Comparison of ENCODE assay signal across 9 mouse cellular contexts in genomic region chr5:137649669-137650571, GRCm38 (mm10). TPM values are rescaled to one million over a fixed set of nuclear protein-coding genes. Genes with fewer than 3 reads are reported as not detected.
DNase-seq lines count a peak whose midpoint lies in the region; ATAC-seq and TF ChIP-seq lines count a peak whose summit lies in the region.
"Had no signal": no experiment of that assay in that cellular context is flagged by ENCODE, and none has a peak within 500 bp of the region (broad histone marks: within the 10 kb centered on the region; RNA-seq: fewer than 3 reads in every experiment).

No protein-coding gene starts in this region.

- no peak for TF ChIP-seq CTCF in gastrocnemius, adult 2 months (IDR thresholded peaks at IDR 0.05)
- TF ChIP-seq CTCF in ES-Bruce4 (IDR thresholded peaks at IDR 0.05; ENCODE audit: low read depth, low read length), result no peak

- DNase-seq in gastrocnemius, adult 2 months, result peak; percentile 62
- no peak for DNase-seq in gastrocnemius, adult 8-10 months (ENCODE audit: low spot score in 2 of 2)
- peak; percentile 32 to 52 for DNase-seq in heart, postnatal 36 days
- DNase-seq in left cerebral cortex, postnatal 10 days (ENCODE audit: extremely low spot score in 1 of 2, low spot score in 2 of 2), result no peak

- H3K4me3 ChIP-seq in gastrocnemius, adult 2 months, result peak overlapping the region; percentile 43
- H3K4me3 ChIP-seq in ES-Bruce4 (ENCODE audit: low read depth, low read length), result peak overlapping the region; percentile 51

- intact Hi-C loops in gastrocnemius, adult 2 months (cut with DNase I), result no loop called here
- intact Hi-C loops in heart, postnatal 36 days (cut with DNase I), result no loop called here
- intact Hi-C loops in left cerebral cortex, postnatal 10 days (cut with DNase I), result loop anchor here (10.0 kb wide), 1 partner anchor 135 kb away; the partner anchor contains the start of gene Gigyf1

- peak overlapping the region; percentile 34; the same call in 1 of the 2 replicates for H3K9ac ChIP-seq in ES-Bruce4 (ENCODE audit: low read depth, poor library complexity, severe bottlenecking)

- peak; percentile 42 for ATAC-seq in megakaryocyte-erythroid progenitor cell, adult 5-6 weeks (replicated peaks; ENCODE audit: low FRiP score, low TSS enrichment, poor library complexity, severe bottlenecking)
- no peak for ATAC-seq in erythroblast, adult 5-6 weeks (replicated peaks; ENCODE audit: low FRiP score, poor library complexity, severe bottlenecking)
- ATAC-seq in erythroid progenitor cell, adult 5-6 weeks (replicated peaks; ENCODE audit: low FRiP score, poor library complexity, severe bottlenecking), result no peak

- H3K27me3 ChIP-seq in ES-Bruce4 (ENCODE audit: control insufficient read depth, insufficient read depth, low read length, poor library complexity, severe bottlenecking), result no peaks in the 10 kb centered on the region
- H3K27me3 ChIP-seq: Patski had no signal

- no peak for TF ChIP-seq EP300 in ES-Bruce4 (IDR thresholded peaks at IDR 0.05; ENCODE audit: insufficient read depth, low read depth, low read length)

- H3K36me3 ChIP-seq in ES-Bruce4 (ENCODE audit: control insufficient read depth, insufficient read depth, low read length, poor library complexity, severe bottlenecking), result peaks cover 4% of the 10 kb centered on the region; the same call in 1 of the 2 replicates

- peak overlapping the region; percentile 86 for H3K27ac ChIP-seq in gastrocnemius, adult 2 months
- peak overlapping the region; percentile 25 for H3K27ac ChIP-seq in ES-Bruce4 (ENCODE audit: insufficient read depth, low read length)

- TF ChIP-seq POLR2A in ES-Bruce4 (IDR thresholded peaks at IDR 0.05; ENCODE audit: insufficient read depth, low read length), result no peak

- H3K4me1 ChIP-seq in ES-Bruce4 (ENCODE audit: control insufficient read depth, insufficient read depth, low read length), result no peaks in the 10 kb centered on the region

- no peaks in the 10 kb centered on the region for H3K9me3 ChIP-seq in ES-Bruce4 (replicated peaks; ENCODE audit: control insufficient read depth, insufficient read depth, low read length, poor library complexity, severe bottlenecking)

RNA-seq across cellular contexts. Expression of gene Irs3, which starts 4.4 kb away (rescaled TPM):
- total RNA-seq in gastrocnemius, adult 2 months (2021), result under 1 TPM; 0.26 to 0.78 TPM
- under 1 TPM; 0.19 to 0.81 (median 0.25) TPM for total RNA-seq in gastrocnemius, adult 8-10 months (2022)
- 1.2 and 1.5 TPM in 2 replicates for polyA plus RNA-seq in ES-Bruce4 (2011; ENCODE audit: insufficient read depth, insufficient read length, low read depth, missing spikeins)
- under 1 TPM; 0.14 to 0.75 TPM for total RNA-seq in heart, postnatal 36 days (2021)
- total RNA-seq in megakaryocyte-erythroid progenitor cell, adult 5-6 weeks (2014; fragmentation: Nextera tagmentation), result not detected in 2 replicates
- 0.80 TPM in 1 of 2 replicates, not detected in the other for total RNA-seq in megakaryocyte-erythroid progenitor cell, adult 5-6 weeks (2017)
- total RNA-seq in left cerebral cortex, postnatal 10 days (2021), result under 1 TPM in 1 of 2 experiments, not detected in 1; 0.36 TPM
- total RNA-seq in erythroblast, adult 5-6 weeks (2015; ENCODE audit: low replicate concordance), result not detected in 2 replicates
- total RNA-seq in erythroblast, adult 5-6 weeks (2017; ENCODE audit: low replicate concordance), result not detected in 2 replicates
- total RNA-seq in erythroid progenitor cell, adult 5-6 weeks (2015; ENCODE audit: low replicate concordance), result not detected in 2 replicates
- not detected in 2 replicates for total RNA-seq in erythroid progenitor cell, adult 5-6 weeks (2017; ENCODE audit: low replicate concordance)

RNA-seq across cellular contexts. Expression of gene Sap25, which starts 8.8 kb away (rescaled TPM):
- 1 to 10 TPM; 1.6 to 4.2 TPM for total RNA-seq in gastrocnemius, adult 2 months (2021)
- 1 to 10 TPM in 2 of 4 experiments, under 1 TPM in 2; 0.75 to 1.8 (median 1.1) TPM for total RNA-seq in gastrocnemius, adult 8-10 months (2022)
- 5.0 and 7.9 TPM in 2 replicates for polyA plus RNA-seq in ES-Bruce4 (2011; ENCODE audit: insufficient read depth, insufficient read length, low read depth, missing spikeins)
- total RNA-seq in heart, postnatal 36 days (2021), result 1 to 10 TPM; 1.2 to 1.7 TPM
- total RNA-seq in megakaryocyte-erythroid progenitor cell, adult 5-6 weeks (2014; fragmentation: Nextera tagmentation), result 45.8 and 69.9 TPM in 2 replicates
- 10.0 and 12.9 TPM in 2 replicates for total RNA-seq in megakaryocyte-erythroid progenitor cell, adult 5-6 weeks (2017)
- total RNA-seq in left cerebral cortex, postnatal 10 days (2021), result 1 to 10 TPM; 2.7 to 4.5 TPM
- total RNA-seq in erythroblast, adult 5-6 weeks (2015; ENCODE audit: low replicate concordance), result 11.0 and 17.1 TPM in 2 replicates
- 3.1 and 4.8 TPM in 2 replicates for total RNA-seq in erythroblast, adult 5-6 weeks (2017; ENCODE audit: low replicate concordance)
- total RNA-seq in erythroid progenitor cell, adult 5-6 weeks (2015; ENCODE audit: low replicate concordance), result 62.5 and 94.1 TPM in 2 replicates
- total RNA-seq in erythroid progenitor cell, adult 5-6 weeks (2017; ENCODE audit: low replicate concordance), result 7.7 and 15.9 TPM in 2 replicates

RNA-seq across cellular contexts. Expression of gene Gm20605, which starts 20.9 kb away (rescaled TPM):
- 1 to 10 TPM; 2.9 to 3.3 TPM for total RNA-seq in gastrocnemius, adult 2 months (2021)
- total RNA-seq in gastrocnemius, adult 8-10 months (2022), result 1 to 10 TPM; 1.9 to 3.5 (median 2.5) TPM
- 5.4 and 9.0 TPM in 2 replicates for polyA plus RNA-seq in ES-Bruce4 (2011; ENCODE audit: insufficient read depth, insufficient read length, low read depth, missing spikeins)
- total RNA-seq in heart, postnatal 36 days (2021), result 1 to 10 TPM; 3.9 to 4.9 TPM
- total RNA-seq in megakaryocyte-erythroid progenitor cell, adult 5-6 weeks (2014; fragmentation: Nextera tagmentation), result 19.5 and 22.4 TPM in 2 replicates
- total RNA-seq in megakaryocyte-erythroid progenitor cell, adult 5-6 weeks (2017), result 2.8 and 3.1 TPM in 2 replicates
- 1 to 10 TPM; 4.4 to 5.6 TPM for total RNA-seq in left cerebral cortex, postnatal 10 days (2021)
- total RNA-seq in erythroblast, adult 5-6 weeks (2015; ENCODE audit: low replicate concordance), result 1.9 and 6.3 TPM in 2 replicates
- 0.94 and 4.7 TPM in 2 replicates for total RNA-seq in erythroblast, adult 5-6 weeks (2017; ENCODE audit: low replicate concordance)
- 17.3 and 25.2 TPM in 2 replicates for total RNA-seq in erythroid progenitor cell, adult 5-6 weeks (2015; ENCODE audit: low replicate concordance)
- total RNA-seq in erythroid progenitor cell, adult 5-6 weeks (2017; ENCODE audit: low replicate concordance), result 6.1 and 17.1 TPM in 2 replicates

RNA-seq across cellular contexts. Expression of gene Lrch4, which starts 21.0 kb away (rescaled TPM):
- total RNA-seq in gastrocnemius, adult 2 months (2021), result 10 to 100 TPM; 15.6 to 17.1 TPM
- total RNA-seq in gastrocnemius, adult 8-10 months (2022), result 10 to 100 TPM; 12.7 to 15.7 (median 14.6) TPM
- polyA plus RNA-seq in ES-Bruce4 (2011; ENCODE audit: insufficient read depth, insufficient read length, low read depth, missing spikeins), result 25.1 and 28.6 TPM in 2 replicates
- total RNA-seq in heart, postnatal 36 days (2021), result 10 to 100 TPM; 18.4 to 20.5 TPM
- total RNA-seq in megakaryocyte-erythroid progenitor cell, adult 5-6 weeks (2014; fragmentation: Nextera tagmentation), result 56.4 and 79.5 TPM in 2 replicates
- total RNA-seq in megakaryocyte-erythroid progenitor cell, adult 5-6 weeks (2017), result 13.9 and 14.7 TPM in 2 replicates
- 10 to 100 TPM; 15.1 to 15.6 TPM for total RNA-seq in left cerebral cortex, postnatal 10 days (2021)
- 9.0 and 27.2 TPM in 2 replicates for total RNA-seq in erythroblast, adult 5-6 weeks (2015; ENCODE audit: low replicate concordance)
- total RNA-seq in erythroblast, adult 5-6 weeks (2017; ENCODE audit: low replicate concordance), result 10.6 and 13.9 TPM in 2 replicates
- total RNA-seq in erythroid progenitor cell, adult 5-6 weeks (2015; ENCODE audit: low replicate concordance), result 46.9 and 75.0 TPM in 2 replicates
- 32.0 and 37.7 TPM in 2 replicates for total RNA-seq in erythroid progenitor cell, adult 5-6 weeks (2017; ENCODE audit: low replicate concordance)

RNA-seq across cellular contexts. Expression of gene Fbxo24, which starts 21.1 kb away (rescaled TPM):
- total RNA-seq in gastrocnemius, adult 2 months (2021), result under 1 TPM; 0.15 to 0.28 TPM
- under 1 TPM in 2 of 4 experiments, not detected in 2; 0.20 to 0.29 TPM for total RNA-seq in gastrocnemius, adult 8-10 months (2022)
- polyA plus RNA-seq in ES-Bruce4 (2011; ENCODE audit: insufficient read depth, insufficient read length, low read depth, missing spikeins), result 0.48 and 0.94 TPM in 2 replicates
- total RNA-seq in heart, postnatal 36 days (2021), result under 1 TPM; 0.16 to 0.31 TPM
- total RNA-seq in megakaryocyte-erythroid progenitor cell, adult 5-6 weeks (2014; fragmentation: Nextera tagmentation), result not detected in 2 replicates
- not detected in 2 replicates for total RNA-seq in megakaryocyte-erythroid progenitor cell, adult 5-6 weeks (2017)
- under 1 TPM; 0.19 to 0.26 TPM for total RNA-seq in left cerebral cortex, postnatal 10 days (2021)
- total RNA-seq in erythroblast, adult 5-6 weeks (2015; ENCODE audit: low replicate concordance), result not detected in 2 replicates
- not detected in 2 replicates for total RNA-seq in erythroblast, adult 5-6 weeks (2017; ENCODE audit: low replicate concordance)
- not detected in 2 replicates for total RNA-seq in erythroid progenitor cell, adult 5-6 weeks (2015; ENCODE audit: low replicate concordance)
- not detected in 2 replicates for total RNA-seq in erythroid progenitor cell, adult 5-6 weeks (2017; ENCODE audit: low replicate concordance)

Comparison
In these comparisons a context has a peak if more than half of its experiments do, and no peak if none do; other contexts are left out.
1. DNase-seq: peak in gastrocnemius, adult 2 months (single experiment) and heart, postnatal 36 days (2 of 2); none in gastrocnemius, adult 8-10 months (0 of 2) and left cerebral cortex, postnatal 10 days (0 of 2).